Mouse (Mus musculus): ENCODE results near the gene Dgka. TPM values are rescaled to one million over a fixed set of nuclear protein-coding genes. Genes with fewer than 3 reads are reported as not detected.

Gene Dgka
- 8.4 and 8.9 TPM in 2 replicates for polyA plus RNA-seq (2016; fragmentation: Nextera tagmentation; extraction: Ambion mirVana)

GRCm38 (mm10) chr10:128744680-128745601 is at the start of gene Dgka:
Gene Dgka (minus strand): TSS chr10:128744855.
- no peak for ATAC-seq (ENCODE audit: insufficient number of reproducible peaks, insufficient read depth, low FRiP score, low TSS enrichment, low read depth)
- H3K27me3 ChIP-seq, result peaks cover 30% of the 10 kb centered on the region

GRCm38 (mm10) chr10:128794391-128794790 is 49.7 kb upstream of the Dgka start:
- WGBS, result 91% methylated on average over 5 of the region's 5 CpGs
- Histone ChIP-seq H3K4me2 (no peak overlapping the region), H3K9me3 (no peaks in the 10 kb centered on the region), H3K27me3 (no peaks in the 10 kb centered on the region), H3K36me3 (peaks cover 17% of the 10 kb centered on the region; the same call in 1 of the 2 replicates), H3K4me3 (replicated peaks) (no peak overlapping the region), H3K4me1 (replicated peaks) (no peaks in the 10 kb centered on the region), H3K9ac (replicated peaks) (no peak overlapping the region), H3K27ac (no peak overlapping the region)
- ATAC-seq (ENCODE audit: insufficient number of reproducible peaks, insufficient read depth, low FRiP score, low TSS enrichment, low read depth), result no peak

More at GRCm38 (mm10) chr10:128744680-128745601, at the start of gene Dgka:
- H3K9ac ChIP-seq (replicated peaks), result peak within 1 kb of the TSS; percentile 84
- no peaks in the 10 kb centered on the region for H3K36me3 ChIP-seq
- peak within 1 kb of the TSS; percentile 94 for H3K4me2 ChIP-seq
- H3K27ac ChIP-seq, result 0 out of 2 replicates have a peak within 1 kb of the TSS, but pooled peaks have one; percentile 41
- H3K4me1 ChIP-seq (replicated peaks), result peaks cover 37% of the 10 kb centered on the region
- H3K9me3 ChIP-seq, result no peaks in the 10 kb centered on the region
- H3K4me3 ChIP-seq (replicated peaks), result peak within 1 kb of the TSS; percentile 69
- 24% methylated on average over 18 of the region's 18 CpGs for WGBS

- no peak for ATAC-seq (ENCODE audit: insufficient number of reproducible peaks, insufficient read depth, low FRiP score, low TSS enrichment, low read depth)
- no peak overlapping the region for H3K4me2 ChIP-seq
- 90% methylated on average over 1 of the region's 1 CpGs for WGBS
Observed at GRCm38 (mm10) chr10:128793258-128793657, 48.6 kb upstream of the Dgka start.

GRCm38 (mm10) chr10:128792041-128792440 is 47.4 kb upstream of the Dgka start:
- no peak overlapping the region for H3K9ac ChIP-seq (replicated peaks)
- H3K9me3 ChIP-seq, result no peaks in the 10 kb centered on the region
- ATAC-seq (ENCODE audit: insufficient number of reproducible peaks, insufficient read depth, low FRiP score, low TSS enrichment, low read depth), result no peak
- H3K4me1 ChIP-seq (replicated peaks), result no peaks in the 10 kb centered on the region
- no peaks in the 10 kb centered on the region for H3K36me3 ChIP-seq
- no peak overlapping the region for H3K4me3 ChIP-seq (replicated peaks)
- no peak overlapping the region for H3K27ac ChIP-seq
- H3K4me2 ChIP-seq, result no peak overlapping the region
- H3K27me3 ChIP-seq, result no peaks in the 10 kb centered on the region

More at GRCm38 (mm10) chr10:128793258-128793657, 48.6 kb upstream of the Dgka start:
- H3K36me3 ChIP-seq, result peaks cover 8% of the 10 kb centered on the region; the same call in 1 of the 2 replicates
- no peak overlapping the region for H3K9ac ChIP-seq (replicated peaks)
- H3K4me1 ChIP-seq (replicated peaks), result no peaks in the 10 kb centered on the region
- H3K9me3 ChIP-seq, result no peaks in the 10 kb centered on the region
- H3K4me3 ChIP-seq (replicated peaks), result no peak overlapping the region
- H3K27ac ChIP-seq, result no peak overlapping the region
- no peaks in the 10 kb centered on the region for H3K27me3 ChIP-seq

GRCm38 (mm10) chr10:128790398-128791124 is 45.9 kb upstream of the Dgka start, which contains the start of gene Mmp19:
Gene Mmp19 (plus strand): TSS chr10:128790910.
- H3K27me3 ChIP-seq, result no peaks in the 10 kb centered on the region
- H3K4me1 ChIP-seq (replicated peaks), result no peaks in the 10 kb centered on the region
- H3K4me3 ChIP-seq (replicated peaks), result no peak within 1 kb of the TSS
- no peaks in the 10 kb centered on the region for H3K9me3 ChIP-seq
- no peak within 1 kb of the TSS for H3K27ac ChIP-seq
- H3K4me2 ChIP-seq, result no peak within 1 kb of the TSS
- no peaks in the 10 kb centered on the region for H3K36me3 ChIP-seq
- ATAC-seq (ENCODE audit: insufficient number of reproducible peaks, insufficient read depth, low FRiP score, low TSS enrichment, low read depth), result no peak
- no peak within 1 kb of the TSS for H3K9ac ChIP-seq (replicated peaks)
- 73% methylated on average over 7 of the region's 7 CpGs for WGBS

- no peak overlapping the region for H3K4me3 ChIP-seq (replicated peaks)
- H3K4me1 ChIP-seq (replicated peaks), result peaks cover 19% of the 10 kb centered on the region
- peaks cover 21% of the 10 kb centered on the region for H3K9me3 ChIP-seq
- no peak overlapping the region for H3K4me2 ChIP-seq
- 96% methylated on average over 1 of the region's 1 CpGs for WGBS
- H3K27ac ChIP-seq, result no peak overlapping the region
- no peak overlapping the region for H3K9ac ChIP-seq (replicated peaks)
- no peak for ATAC-seq (ENCODE audit: insufficient number of reproducible peaks, insufficient read depth, low FRiP score, low TSS enrichment, low read depth)
- H3K36me3 ChIP-seq, result no peaks in the 10 kb centered on the region
- no peaks in the 10 kb centered on the region for H3K27me3 ChIP-seq
Observed at GRCm38 (mm10) chr10:128780200-128780599, 35.5 kb upstream of the Dgka start.

GRCm38 (mm10) chr10:128779011-128779795 is 34.5 kb upstream of the Dgka start:
- H3K9ac ChIP-seq (replicated peaks), result no peak overlapping the region
- no peaks in the 10 kb centered on the region for H3K36me3 ChIP-seq
- no peaks in the 10 kb centered on the region for H3K27me3 ChIP-seq
- peaks cover 16% of the 10 kb centered on the region for H3K9me3 ChIP-seq
- WGBS, result 16% methylated on average over 8 of the region's 8 CpGs
- H3K4me1 ChIP-seq (replicated peaks), result peaks cover 19% of the 10 kb centered on the region
- ATAC-seq (ENCODE audit: insufficient number of reproducible peaks, insufficient read depth, low FRiP score, low TSS enrichment, low read depth), result peak; percentile 91
- no peak overlapping the region for H3K4me3 ChIP-seq (replicated peaks)
- 0 out of 2 replicates have a peak overlapping the region, but pooled peaks have one; percentile 3 for H3K4me2 ChIP-seq
- H3K27ac ChIP-seq, result peak overlapping the region; percentile 78

GRCm38 (mm10) chr10:128778441-128778840 is 33.8 kb upstream of the Dgka start:
- H3K4me3 ChIP-seq (replicated peaks), result no peak overlapping the region
- peaks cover 22% of the 10 kb centered on the region for H3K4me1 ChIP-seq (replicated peaks)
- WGBS, result 93% methylated on average over 2 of the region's 2 CpGs
- no peak for ATAC-seq (ENCODE audit: insufficient number of reproducible peaks, insufficient read depth, low FRiP score, low TSS enrichment, low read depth)
- no peaks in the 10 kb centered on the region for H3K36me3 ChIP-seq
- H3K27me3 ChIP-seq, result no peaks in the 10 kb centered on the region
- H3K9me3 ChIP-seq, result peaks cover 8% of the 10 kb centered on the region
- peak overlapping the region; percentile 78 for H3K27ac ChIP-seq
- no peak overlapping the region for H3K9ac ChIP-seq (replicated peaks)
- no peak overlapping the region for H3K4me2 ChIP-seq

- no peak overlapping the region for H3K27ac ChIP-seq
- H3K4me3 ChIP-seq (replicated peaks), result no peak overlapping the region
- 26% methylated on average over 5 of the region's 5 CpGs for WGBS
- no peak overlapping the region for H3K4me2 ChIP-seq
- no peaks in the 10 kb centered on the region for H3K27me3 ChIP-seq
- H3K36me3 ChIP-seq, result peaks cover 3% of the 10 kb centered on the region; the same call in 1 of the 2 replicates
- H3K4me1 ChIP-seq (replicated peaks), result peaks cover 5% of the 10 kb centered on the region
- ATAC-seq (ENCODE audit: insufficient number of reproducible peaks, insufficient read depth, low FRiP score, low TSS enrichment, low read depth), result 0 out of 2 replicates have a peak, but pooled peaks have one; percentile 15
- H3K9me3 ChIP-seq, result no peaks in the 10 kb centered on the region
- no peak overlapping the region for H3K9ac ChIP-seq (replicated peaks)
Observed at GRCm38 (mm10) chr10:128773685-128774084, 29.0 kb upstream of the Dgka start.

- Histone ChIP-seq H3K4me1 (replicated peaks) (peaks cover 3% of the 10 kb centered on the region; the same call in 1 of the 2 replicates), H3K27me3 (no peaks in the 10 kb centered on the region), H3K9me3 (no peaks in the 10 kb centered on the region), H3K27ac (no peak overlapping the region), H3K4me3 (replicated peaks) (no peak overlapping the region), H3K9ac (replicated peaks) (no peak overlapping the region), H3K4me2 (no peak overlapping the region), H3K36me3 (peaks cover 10% of the 10 kb centered on the region; the same call in 1 of the 2 replicates)
- no peak for ATAC-seq (ENCODE audit: insufficient number of reproducible peaks, insufficient read depth, low FRiP score, low TSS enrichment, low read depth)
- WGBS, result 72% methylated on average over 2 of the region's 2 CpGs
Observed at GRCm38 (mm10) chr10:128772895-128773294, 28.2 kb upstream of the Dgka start.
